Mouse (Mus musculus) ES-E14 (cell line): ENCODE measurements at regions not wholly inside any gene's neighbourhood (a gene's known extent, or its start where the extent isn't known, plus 50 kb on each side); places are given as distances from the start of the nearest gene placed in this dataset.
"Not testable (repeated sequence)": the region's sequence is repeated elsewhere in the genome, so short reads cannot be mapped to it uniquely, and the experiment has no call there.

Source experiments
- DNase-seq: peaks from one replicate; pipeline ENCODE4 v3.0.0-alpha.2; 2013; ENCODE audit warnings: low read depth, low spot score
- H3K27ac ChIP-seq: 2 replicates; pipeline ENCODE4 v1.5.1; 2012; ENCODE audit warnings: low read depth, mild to moderate bottlenecking, low read length, moderate library complexity, mixed read lengths; ENCODE audit not compliant: poor library complexity, insufficient read depth, severe bottlenecking
- H3K36me3 ChIP-seq: 2 replicates; pipeline ENCODE4 v1.6.1; 2012; ENCODE audit warnings: mild to moderate bottlenecking, low read length, moderate library complexity, mixed read lengths; ENCODE audit not compliant: control insufficient read depth, poor library complexity, insufficient read depth, severe bottlenecking
- H3K4me1 ChIP-seq, 2 experiments: fragments of 150-350 bp in 1 of 2; sonication (generic) in 1 of 2; 2 replicates each; pipeline ENCODE4 v1.6.1; 2012; ENCODE audit warnings: low read length in 2 of 2, mild to moderate bottlenecking in 1 of 2, mixed read lengths in 1 of 2; ENCODE audit not compliant: control insufficient read depth in 2 of 2, insufficient read depth in 2 of 2, poor library complexity in 1 of 2
- H3K4me3 ChIP-seq, 2 experiments: fragments of 150-350 bp in 1 of 2; sonication (generic) in 1 of 2; 2 replicates each; pipeline ENCODE4 v1.5.1; 2012; ENCODE audit warnings: low read length in 2 of 2, low read depth in 1 of 2, mild to moderate bottlenecking in 1 of 2, mixed read lengths in 1 of 2; ENCODE audit not compliant: insufficient read depth in 1 of 2, poor library complexity in 1 of 2, severe bottlenecking in 1 of 2
- H3K9ac ChIP-seq: 2 replicates; pipeline ENCODE4 v1.6.1; 2012; ENCODE audit warnings: low read depth, mild to moderate bottlenecking, low read length, mixed read lengths; ENCODE audit not compliant: poor library complexity, insufficient read depth, severe bottlenecking
- H3K9me3 ChIP-seq: fragments of 150-350 bp; sonication (generic); 2 replicates; pipeline ENCODE4 v1.6.1; 2012; ENCODE audit warnings: low read depth, mild to moderate bottlenecking, low read length; ENCODE audit not compliant: control insufficient read depth, insufficient read depth
- CHD2 ChIP-seq: IDR thresholded peaks from 2 replicates; pipeline ENCODE4 v1.6.1; 2014; ENCODE audit warnings: mild to moderate bottlenecking, low read depth, low read length, inconsistent platforms
- HCFC1 ChIP-seq: IDR thresholded peaks from 2 replicates; pipeline ENCODE4 v1.6.1; 2012; ENCODE audit warnings: low read length, inconsistent platforms, borderline replicate concordance; ENCODE audit not compliant: insufficient read depth
- MAFK ChIP-seq: IDR thresholded peaks from 2 replicates; pipeline ENCODE4 v1.6.1; 2014; ENCODE audit warnings: mild to moderate bottlenecking, low read depth, low read length, inconsistent platforms; ENCODE audit not compliant: insufficient read depth
- ZC3H11A ChIP-seq: IDR thresholded peaks from 2 replicates; pipeline ENCODE4 v1.6.1; 2012; ENCODE audit warnings: low read depth, mild to moderate bottlenecking, inconsistent platforms, low read length, borderline replicate concordance
- ZNF384 ChIP-seq: IDR thresholded peaks from 2 replicates; pipeline ENCODE4 v1.6.1; 2012; ENCODE audit warnings: low read depth, low read length, inconsistent platforms
- in situ Hi-C, 2 experiments: fragments of 600-800 bp; cut with MboI; formaldehyde crosslinking; loops; one replicate each; pipeline ENCODE4 v1.15.1; 2025; ENCODE audit warnings: low sequenced_read_pairs in 2 of 2, inconsistent platforms in 1 of 2; ENCODE audit not compliant: unreplicated experiment in 2 of 2

GRCm38 (mm10) chr13:98438206-98438605 lies 53.6 kb downstream of the Gm10320 start:
- H3K9ac ChIP-seq: no peak overlapping the region
- H3K9me3 ChIP-seq: no peaks in the 10 kb centered on the region
- in situ Hi-C loops: no loop called here
- H3K4me1 ChIP-seq: peaks cover 0 to 4% of the 10 kb centered on the region in 2 experiments; a peak in 2 of 4 replicates
- H3K36me3 ChIP-seq: no peaks in the 10 kb centered on the region
- TF ChIP-seq HCFC1 (no peak), ZC3H11A (no peak), CHD2 (no peak), MAFK (no peak), ZNF384 (no peak)
- no peak overlapping the region for H3K4me3 ChIP-seq
- H3K27ac ChIP-seq: no peak overlapping the region
- DNase-seq: no peak

- no peak overlapping the region for H3K9ac ChIP-seq
- no peak overlapping the region for H3K27ac ChIP-seq
- TF ChIP-seq HCFC1 (no peak), MAFK (no peak), ZNF384 (no peak)
- H3K36me3 ChIP-seq: no peaks in the 10 kb centered on the region
- in situ Hi-C loops: no loop called here
- no peak overlapping the region for H3K4me3 ChIP-seq
- DNase-seq: no peak
- H3K4me1 ChIP-seq: peaks cover 0 to 4% of the 10 kb centered on the region in 2 experiments; a peak in 2 of 4 replicates
- H3K9me3 ChIP-seq: no peaks in the 10 kb centered on the region
Observed at GRCm38 (mm10) chr13:98436961-98437360, 54.8 kb downstream of the Gm10320 start.

DNA sequence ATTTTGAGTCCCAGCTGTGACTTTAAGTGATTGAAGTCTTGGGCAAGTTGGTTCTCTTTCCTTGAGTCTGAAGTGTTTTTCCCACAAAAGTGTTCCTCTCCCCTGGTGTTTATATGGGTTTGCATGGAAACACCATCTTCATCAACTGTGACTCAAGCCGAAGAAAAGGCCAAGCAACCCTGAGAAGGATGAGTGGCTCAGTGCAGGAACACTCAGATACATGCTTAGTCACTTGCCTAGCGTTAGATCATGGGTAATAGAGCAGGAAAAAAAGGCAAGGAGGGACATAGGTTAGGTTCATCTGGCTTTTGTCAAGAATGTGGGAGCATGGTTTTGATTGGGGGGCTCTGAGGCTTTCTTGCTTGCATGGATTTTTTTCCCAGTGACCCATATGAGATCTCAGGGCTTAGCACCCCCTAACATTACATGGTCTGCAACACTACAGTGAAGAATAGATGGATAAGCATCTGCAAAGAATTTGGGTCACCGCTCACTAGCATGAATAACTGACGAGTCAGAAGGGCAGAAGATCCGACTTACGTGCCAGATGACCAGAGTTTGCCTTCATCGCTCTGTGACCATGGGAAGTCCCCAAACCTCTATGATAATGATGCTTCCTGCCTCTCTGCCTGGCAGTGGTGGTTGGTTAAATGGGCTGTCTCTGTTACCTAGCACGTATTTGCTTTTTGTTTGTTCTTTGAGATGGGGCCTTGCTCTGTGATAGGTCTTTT lies 56.4 kb downstream of the Gm10320 start:
- Histone ChIP-seq H3K9ac (no peak overlapping the region), H3K4me3 (no peak overlapping the region), H3K4me1 (peaks cover 0 to 3% of the 10 kb centered on the region in 2 experiments; a peak in 1 of 4 replicates), H3K27ac (no peak overlapping the region), H3K9me3 (no peaks in the 10 kb centered on the region), H3K36me3 (no peaks in the 10 kb centered on the region)
- TF ChIP-seq CHD2 (no peak), HCFC1 (no peak), MAFK (no peak), ZNF384 (no peak), ZC3H11A (no peak)
- in situ Hi-C loops: no loop called here
- DNase-seq: no peak

DNA sequence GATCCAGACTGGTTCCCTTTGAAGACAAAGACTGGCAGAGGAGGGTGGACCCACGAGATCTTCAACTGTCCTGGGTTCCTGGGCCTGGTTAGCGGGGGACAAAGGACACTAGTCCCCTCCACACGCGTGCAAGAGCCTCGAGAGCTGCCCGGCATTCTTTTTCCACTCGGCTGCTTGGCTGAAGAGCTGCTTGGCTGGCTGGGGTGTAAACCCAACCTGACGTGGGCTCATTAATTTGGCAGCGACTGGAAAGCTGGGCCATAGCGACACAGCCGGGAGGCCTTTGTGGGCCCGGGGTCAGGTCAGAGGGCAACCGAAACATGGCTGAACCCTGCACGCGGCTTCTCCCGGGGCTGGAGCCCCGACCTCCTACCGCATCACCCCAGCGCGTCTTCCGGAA lies 62.0 kb downstream of the Gm10320 start:
- Histone ChIP-seq H3K9me3 (no peaks in the 10 kb centered on the region), H3K4me3 (peak overlapping the region; percentile 41 to 48; a peak in 3 of 4 replicates), H3K9ac (peak overlapping the region; percentile 46; the same call in 1 of the 2 replicates), H3K4me1 (no peaks in the 10 kb centered on the region; a peak in 2 of 4 replicates), H3K36me3 (no peaks in the 10 kb centered on the region), H3K27ac (no peak overlapping the region)
- in situ Hi-C loops: no loop called here
- TF ChIP-seq HCFC1 (no peak), ZNF384 (no peak), ZC3H11A (no peak), MAFK (no peak), CHD2 (no peak)
- DNase-seq: no peak

DNA sequence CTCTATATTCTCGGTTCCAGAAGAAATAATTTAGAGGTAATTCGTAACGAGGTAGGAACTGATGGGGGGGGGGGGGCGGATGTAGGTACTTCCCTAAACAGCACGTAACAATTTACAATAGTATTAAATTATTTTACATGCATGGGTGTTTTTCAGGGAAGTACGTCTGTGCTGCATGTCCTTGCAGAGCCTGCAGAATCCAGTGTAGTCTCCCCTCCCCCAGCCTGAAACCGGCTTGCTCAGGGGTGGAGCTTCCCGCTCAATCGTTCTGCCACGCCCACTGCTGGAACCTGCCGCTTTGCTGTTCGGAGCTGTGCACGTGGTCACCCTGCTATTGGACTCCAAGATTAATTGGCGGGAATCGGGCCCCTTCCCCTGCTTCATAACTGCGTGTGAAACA lies 64.1 kb downstream of the Gm10320 start:
- H3K9me3 ChIP-seq, H3K4me1 ChIP-seq, H3K9ac ChIP-seq, H3K4me3 ChIP-seq, in situ Hi-C loops, H3K27ac ChIP-seq, DNase-seq, H3K36me3 ChIP-seq: not testable (repeated sequence)
